Mouse (Mus musculus): ENCODE results near the gene Gm17584.
"Not testable (repeated sequence)": the region's sequence is repeated elsewhere in the genome, so short reads cannot be mapped to it uniquely, and the experiment has no call there.

Gm17584 gene

DNA sequence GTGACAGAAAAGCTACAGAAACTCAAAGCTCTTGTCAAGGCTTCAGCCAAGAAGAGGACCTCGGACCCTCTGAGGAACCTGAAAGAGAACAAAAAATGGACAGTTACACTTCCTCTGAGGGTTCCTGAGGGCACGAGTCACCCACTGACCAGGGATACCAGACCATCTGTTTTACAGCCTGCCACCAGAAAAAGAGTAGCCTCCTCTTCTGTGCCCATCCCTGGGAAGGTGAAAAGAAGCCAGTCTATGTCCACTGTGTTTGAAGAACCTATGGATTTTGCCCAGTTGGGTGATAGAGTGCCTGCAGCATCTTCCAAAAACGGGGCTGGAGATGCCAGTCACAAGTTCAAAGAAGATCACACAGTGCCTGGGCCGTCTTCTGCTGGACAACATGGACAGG, at the start of gene Gm17584:
Gene Gm17584, plus strand, starts transcription at position 301 of the 400 bp plus-strand sequence.
- in situ Hi-C loops (cut with MboI; ENCODE audit: unreplicated experiment in 2 of 2) = not testable (repeated sequence)

All from v-Abl transformed pro-B cells (cell line).